Mouse (Mus musculus) embryonic facial prominence, embryonic 15.5 days (tissue): ENCODE measurements around the gene Gm17387. TPM values are rescaled to one million over a fixed set of nuclear protein-coding genes. Genes with fewer than 3 reads are reported as not detected.

Source experiments
- ATAC-seq: fragments of 200-750 bp; cut with Nextera tagmentation; 2 replicates; pipeline ENCODE4 v1.8.0; 2017; ENCODE audit warnings: low read depth, moderate TSS enrichment; ENCODE audit not compliant: insufficient number of reproducible peaks, low FRiP score, low TSS enrichment
- H3K27ac ChIP-seq: fragments of 300-500 bp; sonication (generic); replicated peaks from 2 replicates; pipeline ENCODE4 v1.5.1; 2015; ENCODE audit warnings: mild to moderate bottlenecking, inconsistent platforms
- H3K27me3 ChIP-seq: fragments of 300-500 bp; sonication (generic); 2 replicates; pipeline ENCODE4 v1.6.1; 2015; ENCODE audit warnings: inconsistent platforms
- H3K36me3 ChIP-seq: fragments of 300-500 bp; sonication (generic); 2 replicates; pipeline ENCODE4 v1.6.1; 2015; ENCODE audit warnings: mild to moderate bottlenecking, inconsistent platforms
- H3K4me1 ChIP-seq: fragments of 300-500 bp; sonication (generic); 2 replicates; pipeline ENCODE4 v1.6.1; 2015; ENCODE audit warnings: inconsistent platforms
- H3K4me2 ChIP-seq: fragments of 300-500 bp; sonication (generic); replicated peaks from 2 replicates; pipeline ENCODE4 v1.6.1; 2015; ENCODE audit warnings: mild to moderate bottlenecking, inconsistent platforms
- H3K4me3 ChIP-seq: fragments of 300-500 bp; sonication (generic); replicated peaks from 2 replicates; pipeline ENCODE4 v1.5.1; 2015; ENCODE audit warnings: mild to moderate bottlenecking, inconsistent platforms
- H3K9ac ChIP-seq: fragments of 300-500 bp; sonication (generic); 2 replicates; pipeline ENCODE4 v1.6.1; 2015; ENCODE audit warnings: inconsistent platforms
- H3K9me3 ChIP-seq: fragments of 300-500 bp; sonication (generic); replicated peaks from 2 replicates; pipeline ENCODE4 v1.6.1; 2016; ENCODE audit warnings: inconsistent platforms
- WGBS: fragments of 180-500 bp; shearing (Covaris S2); methylation state at CpG from one replicate; pipeline ENCODE4 v1.1.7; 2015; 5-methylcytosine and 5-hydroxymethylcytosine counted together
- polyA plus RNA-seq: library from polyadenylated mRNA; unstranded; fragments of >200 nt; fragmentation: Nextera tagmentation; extraction: Ambion mirVana; gene quantifications from 2 replicates; pipeline ENCODE4 v1.2.1, GENCODE M21; 2015

Gm17387 gene
- not detected in 2 replicates for polyA plus RNA-seq

GRCm38 (mm10) chr7:141028831-141029230 lies at the start of gene Gm17387:
Gm17387 (plus strand) TSS chr7:141029131.
- H3K9me3 ChIP-seq = no peaks in the 10 kb centered on the region
- WGBS = 91% methylated on average over 2 of the region's 2 CpGs
- no peak for ATAC-seq
- H3K27ac ChIP-seq = no peak within 1 kb of the TSS
- H3K36me3 ChIP-seq = no peaks in the 10 kb centered on the region
- H3K4me1 ChIP-seq = peaks cover 3% of the 10 kb centered on the region; the same call in 1 of the 2 replicates
- no peak within 1 kb of the TSS for H3K4me3 ChIP-seq
- H3K4me2 ChIP-seq = no peak within 1 kb of the TSS
- no peak within 1 kb of the TSS for H3K9ac ChIP-seq
- no peaks in the 10 kb centered on the region for H3K27me3 ChIP-seq

DNA sequence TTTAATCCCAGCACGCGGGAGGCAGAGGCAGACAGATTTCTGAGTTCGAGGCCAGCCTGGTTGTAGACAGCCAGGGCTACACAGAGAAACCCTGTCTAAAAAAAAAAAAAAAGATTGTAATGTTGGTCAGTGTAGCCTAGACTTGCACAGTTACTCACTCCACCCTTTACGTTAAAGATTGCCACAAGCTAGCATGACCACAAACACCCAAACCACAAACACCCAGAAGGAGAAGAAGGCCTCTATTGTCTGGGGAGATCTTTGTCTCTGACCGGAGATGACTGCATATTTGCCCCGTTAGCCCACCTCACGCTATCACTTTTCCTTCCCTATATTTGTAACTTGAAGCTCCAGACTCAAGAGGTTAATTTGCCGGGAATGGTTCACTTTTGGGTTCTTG lies 47.2 kb upstream of the Gm17387 start:
- no peaks in the 10 kb centered on the region for H3K9me3 ChIP-seq
- WGBS = 79% methylated on average over 8 of the region's 8 CpGs
- H3K27ac ChIP-seq = no peak overlapping the region
- H3K27me3 ChIP-seq = no peaks in the 10 kb centered on the region
- no peak overlapping the region for H3K4me2 ChIP-seq
- H3K4me3 ChIP-seq = no peak overlapping the region
- no peak overlapping the region for H3K9ac ChIP-seq
- no peaks in the 10 kb centered on the region for H3K36me3 ChIP-seq
- H3K4me1 ChIP-seq = no peaks in the 10 kb centered on the region
- ATAC-seq = no peak

DNA sequence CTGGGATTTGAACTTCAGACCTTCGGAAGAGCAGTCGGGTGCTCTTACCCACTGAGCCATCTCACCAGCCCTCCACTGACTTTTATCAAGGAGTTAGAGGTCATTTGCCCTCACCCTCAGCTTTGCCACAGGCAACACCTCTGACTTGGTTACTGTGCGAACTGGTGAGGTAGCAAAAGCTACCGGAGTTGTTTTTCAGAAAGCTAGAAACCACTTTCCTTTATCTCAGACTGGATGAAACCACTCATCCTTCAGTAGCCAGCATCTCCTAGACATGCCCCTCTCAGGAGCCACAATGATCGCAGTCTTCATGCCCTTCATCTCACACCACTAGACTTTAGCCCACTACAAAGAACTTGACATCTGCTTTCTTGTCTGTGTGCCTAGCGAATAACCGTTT lies 46.0 kb upstream of the Gm17387 start:
- ATAC-seq = no peak
- H3K9me3 ChIP-seq = no peaks in the 10 kb centered on the region
- H3K36me3 ChIP-seq = no peaks in the 10 kb centered on the region
- H3K4me1 ChIP-seq = no peaks in the 10 kb centered on the region
- no peak overlapping the region for H3K4me3 ChIP-seq
- no peak overlapping the region for H3K9ac ChIP-seq
- no peak overlapping the region for H3K27ac ChIP-seq
- WGBS = 86% methylated on average over 7 of the region's 7 CpGs
- H3K4me2 ChIP-seq = no peak overlapping the region
- no peaks in the 10 kb centered on the region for H3K27me3 ChIP-seq

- WGBS = 59% methylated on average over 17 of the region's 17 CpGs
- Histone ChIP-seq H3K27me3 (no peaks in the 10 kb centered on the region), H3K4me1 (0 out of 2 replicates have a peak, but pooled peaks cover 8% of the 10 kb centered on the region), H3K4me2 (no peak overlapping the region), H3K4me3 (no peak overlapping the region), H3K36me3 (no peaks in the 10 kb centered on the region), H3K27ac (0 out of 2 replicates have a peak overlapping the region, but pooled peaks have one; percentile 53), H3K9ac (no peak overlapping the region), H3K9me3 (no peaks in the 10 kb centered on the region)
- no peak for ATAC-seq
Observed at GRCm38 (mm10) chr7:140987182-140988138, 41.5 kb upstream of the Gm17387 start.

- Histone ChIP-seq H3K4me1 (0 out of 2 replicates have a peak, but pooled peaks cover 8% of the 10 kb centered on the region), H3K9ac (no peak overlapping the region), H3K36me3 (no peaks in the 10 kb centered on the region), H3K4me3 (no peak overlapping the region), H3K27ac (no peak overlapping the region), H3K27me3 (no peaks in the 10 kb centered on the region), H3K4me2 (no peak overlapping the region), H3K9me3 (no peaks in the 10 kb centered on the region)
- ATAC-seq = no peak
- WGBS = 72% methylated on average over 4 of the region's 4 CpGs
Observed at GRCm38 (mm10) chr7:140989022-140989421, 39.9 kb upstream of the Gm17387 start.

- no peaks in the 10 kb centered on the region for H3K27me3 ChIP-seq
- 0 out of 2 replicates have a peak, but pooled peaks cover 8% of the 10 kb centered on the region for H3K4me1 ChIP-seq
- H3K9me3 ChIP-seq = no peaks in the 10 kb centered on the region
- H3K4me3 ChIP-seq = no peak overlapping the region
- no peak overlapping the region for H3K4me2 ChIP-seq
- peak overlapping the region; percentile 14; the same call in 1 of the 2 replicates for H3K27ac ChIP-seq
- WGBS = 46% methylated on average over 6 of the region's 6 CpGs
- no peaks in the 10 kb centered on the region for H3K36me3 ChIP-seq
- no peak overlapping the region for H3K9ac ChIP-seq
- ATAC-seq = 0 out of 2 replicates have a peak, but pooled peaks have one; percentile 37
Observed at GRCm38 (mm10) chr7:140990185-140990584, 38.7 kb upstream of the Gm17387 start.

- Histone ChIP-seq H3K4me2 (no peak overlapping the region), H3K4me3 (no peak overlapping the region), H3K9ac (no peak overlapping the region), H3K9me3 (no peaks in the 10 kb centered on the region), H3K27ac (no peak overlapping the region), H3K4me1 (0 out of 2 replicates have a peak, but pooled peaks cover 8% of the 10 kb centered on the region), H3K27me3 (no peaks in the 10 kb centered on the region), H3K36me3 (no peaks in the 10 kb centered on the region)
- WGBS = 55% methylated on average over 5 of the region's 5 CpGs
- no peak for ATAC-seq
Observed at GRCm38 (mm10) chr7:140990622-140991021, 38.3 kb upstream of the Gm17387 start.

DNA sequence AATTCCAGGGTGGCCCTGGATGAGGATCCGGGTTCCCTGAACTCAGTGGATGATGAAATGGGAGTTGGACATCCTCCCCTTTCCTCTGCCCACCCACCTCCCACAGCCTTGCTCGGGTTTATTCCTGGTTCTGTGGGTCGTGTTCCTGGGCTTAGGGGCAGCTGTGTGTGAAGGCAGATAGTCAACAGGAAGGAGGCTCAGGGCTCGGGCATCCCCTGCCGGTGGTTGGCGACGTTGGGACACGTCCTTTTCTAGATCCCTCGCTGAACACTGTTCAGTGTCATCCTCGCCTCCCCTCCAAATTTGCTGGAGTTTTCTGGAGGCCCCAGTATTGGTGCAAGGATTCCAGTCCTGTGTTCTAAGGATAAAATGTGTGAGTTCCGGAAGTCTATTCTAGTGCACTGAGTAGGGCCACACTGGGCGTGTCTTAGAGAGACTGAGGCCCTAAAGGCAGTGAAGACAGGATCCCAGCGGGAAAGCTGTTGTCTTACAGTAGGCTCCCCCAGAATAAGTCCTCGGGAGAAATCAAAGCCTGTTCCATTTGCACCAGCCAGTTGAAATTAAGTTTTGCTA lies 37.7 kb upstream of the Gm17387 start:
- Histone ChIP-seq H3K4me2 (no peak overlapping the region), H3K4me3 (no peak overlapping the region), H3K4me1 (0 out of 2 replicates have a peak, but pooled peaks cover 8% of the 10 kb centered on the region), H3K27ac (no peak overlapping the region), H3K9me3 (no peaks in the 10 kb centered on the region), H3K27me3 (no peaks in the 10 kb centered on the region), H3K36me3 (no peaks in the 10 kb centered on the region), H3K9ac (no peak overlapping the region)
- no peak for ATAC-seq
- WGBS = 84% methylated on average over 14 of the region's 14 CpGs

- H3K4me3 ChIP-seq = no peak overlapping the region
- no peaks in the 10 kb centered on the region for H3K27me3 ChIP-seq
- H3K9me3 ChIP-seq = no peaks in the 10 kb centered on the region
- H3K36me3 ChIP-seq = no peaks in the 10 kb centered on the region
- ATAC-seq = no peak
- no peak overlapping the region for H3K27ac ChIP-seq
- no peak overlapping the region for H3K9ac ChIP-seq
- H3K4me1 ChIP-seq = no peaks in the 10 kb centered on the region
- 63% methylated on average over 1 of the region's 1 CpGs for WGBS
- H3K4me2 ChIP-seq = no peak overlapping the region
Observed at GRCm38 (mm10) chr7:140997817-140998216, 31.1 kb upstream of the Gm17387 start.

GRCm38 (mm10) chr7:140998853-140999700 lies 29.9 kb upstream of the Gm17387 start:
- H3K27me3 ChIP-seq = no peaks in the 10 kb centered on the region
- no peaks in the 10 kb centered on the region for H3K9me3 ChIP-seq
- H3K4me1 ChIP-seq = no peaks in the 10 kb centered on the region
- no peaks in the 10 kb centered on the region for H3K36me3 ChIP-seq
- H3K4me3 ChIP-seq = no peak overlapping the region
- 85% methylated on average over 11 of the region's 11 CpGs for WGBS
- no peak overlapping the region for H3K4me2 ChIP-seq
- no peak for ATAC-seq
- H3K27ac ChIP-seq = no peak overlapping the region
- H3K9ac ChIP-seq = no peak overlapping the region
